Mouse (Mus musculus) limb, embryonic 15.5 days (tissue): ENCODE measurements around the gene Pigf. TPM values are rescaled to one million over a fixed set of nuclear protein-coding genes. Genes with fewer than 3 reads are reported as not detected.

ENCODE experiments used
- ATAC-seq: fragments of 200-750 bp; cut with Nextera tagmentation; 2 replicates; pipeline ENCODE4 v1.8.0; 2017; ENCODE audit warnings: low read depth, moderate TSS enrichment; ENCODE audit not compliant: insufficient number of reproducible peaks, low FRiP score, low TSS enrichment
- H3K27ac ChIP-seq: fragments of 300-500 bp; sonication (generic); 2 replicates; pipeline ENCODE4 v1.5.1; 2015; ENCODE audit warnings: moderate library complexity, mild to moderate bottlenecking, inconsistent platforms
- H3K27me3 ChIP-seq: fragments of 300-500 bp; sonication (generic); 2 replicates; pipeline ENCODE4 v1.6.1; 2015; ENCODE audit warnings: inconsistent platforms
- H3K36me3 ChIP-seq: fragments of 300-500 bp; sonication (generic); 2 replicates; pipeline ENCODE4 v1.6.1; 2015; ENCODE audit warnings: inconsistent platforms
- H3K4me1 ChIP-seq: fragments of 300-500 bp; sonication (generic); 2 replicates; pipeline ENCODE4 v1.6.1; 2015; ENCODE audit warnings: inconsistent platforms
- H3K4me2 ChIP-seq: fragments of 300-500 bp; sonication (generic); 2 replicates; pipeline ENCODE4 v1.6.1; 2015; ENCODE audit warnings: mild to moderate bottlenecking, inconsistent platforms
- H3K4me3 ChIP-seq: fragments of 300-500 bp; sonication (generic); 2 replicates; pipeline ENCODE4 v1.5.1; 2015; ENCODE audit warnings: mild to moderate bottlenecking, inconsistent platforms
- H3K9ac ChIP-seq: fragments of 300-500 bp; sonication (generic); 2 replicates; pipeline ENCODE4 v1.6.1; 2015; ENCODE audit warnings: inconsistent platforms
- H3K9me3 ChIP-seq: fragments of 300-500 bp; sonication (generic); 2 replicates; pipeline ENCODE4 v1.6.1; 2016; ENCODE audit warnings: inconsistent platforms
- WGBS: fragments of 180-500 bp; shearing (Covaris S2); methylation state at CpG from one replicate; pipeline ENCODE4 v1.1.7; 2015; 5-methylcytosine and 5-hydroxymethylcytosine counted together
- polyA plus RNA-seq: library from polyadenylated mRNA; unstranded; fragments of >200 nt; fragmentation: Nextera tagmentation; extraction: Ambion mirVana; gene quantifications from 2 replicates; pipeline ENCODE4 v1.2.1, GENCODE M21; 2015

Pigf gene
- polyA plus RNA-seq, 1 experiment from 2014 or later: 30.4 TPM

DNA sequence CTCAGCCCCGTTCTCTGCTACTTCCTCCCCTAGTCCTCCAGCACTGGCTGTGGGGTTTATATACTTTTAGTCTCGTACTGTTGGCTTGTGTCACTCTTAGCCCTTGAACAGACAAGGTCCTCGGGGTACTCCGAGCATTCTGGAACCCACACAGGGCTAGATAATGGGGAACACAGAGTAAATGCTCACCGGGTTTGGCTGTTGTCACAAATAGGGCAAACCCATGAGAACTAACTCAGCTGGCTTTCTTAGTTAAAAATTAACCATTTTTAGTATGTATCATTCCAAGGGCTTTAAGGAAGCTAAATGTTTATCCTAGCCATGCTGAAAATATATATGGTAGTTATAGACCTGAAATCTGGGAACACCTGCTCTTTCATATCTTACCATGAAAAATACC is 5.5 kb downstream of the Pigf start:
- no peak overlapping the region for H3K4me3 ChIP-seq
- no peak overlapping the region for H3K27ac ChIP-seq
- no peak overlapping the region for H3K4me2 ChIP-seq
- H3K36me3 ChIP-seq: peaks cover 5% of the 10 kb centered on the region; the same call in 1 of the 2 replicates
- H3K27me3 ChIP-seq: no peaks in the 10 kb centered on the region
- H3K9me3 ChIP-seq: no peaks in the 10 kb centered on the region
- peaks cover 4% of the 10 kb centered on the region; the same call in 1 of the 2 replicates for H3K4me1 ChIP-seq
- ATAC-seq: no peak
- WGBS: 88% methylated on average over 5 of the region's 5 CpGs
- no peak overlapping the region for H3K9ac ChIP-seq

DNA sequence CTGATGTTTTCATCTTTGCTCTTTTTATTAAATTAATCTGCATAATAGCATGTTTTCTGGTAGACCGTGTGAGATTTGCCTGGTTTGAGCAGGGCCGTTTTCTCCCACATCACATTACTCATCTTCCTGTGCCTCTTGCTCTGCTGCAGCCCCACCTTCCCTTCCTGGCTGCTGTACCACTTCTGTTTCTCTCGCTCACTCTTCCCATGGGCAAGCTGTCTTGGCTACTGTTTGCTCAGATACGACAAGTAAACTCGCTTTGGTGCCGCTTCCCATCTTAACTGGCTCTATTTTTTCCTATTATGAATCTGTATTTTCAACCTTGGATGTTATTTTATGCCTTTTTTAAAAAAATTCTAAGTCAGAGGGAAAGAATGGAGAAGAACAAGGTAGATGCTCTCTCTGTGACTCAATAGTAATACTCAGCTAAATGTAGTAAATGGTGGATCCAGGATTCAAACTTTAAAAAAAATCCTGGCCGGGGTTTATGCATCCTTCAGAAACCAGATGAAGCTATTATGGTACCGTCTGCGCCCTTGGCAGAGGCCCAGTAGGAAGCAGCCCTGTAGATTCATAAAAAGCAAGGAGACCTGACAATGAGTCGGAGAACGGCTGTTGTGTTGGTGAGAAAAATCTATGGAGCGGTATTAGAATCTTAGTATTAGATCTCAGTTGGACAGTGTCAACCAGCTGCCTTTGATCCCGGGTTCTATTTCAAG is 13.7 kb downstream of the Pigf start:
- 75% methylated on average over 13 of the region's 13 CpGs for WGBS
- Histone ChIP-seq H3K27ac (no peak overlapping the region), H3K4me1 (no peaks in the 10 kb centered on the region), H3K27me3 (no peaks in the 10 kb centered on the region), H3K9me3 (no peaks in the 10 kb centered on the region), H3K4me3 (no peak overlapping the region), H3K36me3 (peaks cover 9% of the 10 kb centered on the region; the same call in 1 of the 2 replicates), H3K9ac (no peak overlapping the region), H3K4me2 (no peak overlapping the region)
- ATAC-seq: no peak

DNA sequence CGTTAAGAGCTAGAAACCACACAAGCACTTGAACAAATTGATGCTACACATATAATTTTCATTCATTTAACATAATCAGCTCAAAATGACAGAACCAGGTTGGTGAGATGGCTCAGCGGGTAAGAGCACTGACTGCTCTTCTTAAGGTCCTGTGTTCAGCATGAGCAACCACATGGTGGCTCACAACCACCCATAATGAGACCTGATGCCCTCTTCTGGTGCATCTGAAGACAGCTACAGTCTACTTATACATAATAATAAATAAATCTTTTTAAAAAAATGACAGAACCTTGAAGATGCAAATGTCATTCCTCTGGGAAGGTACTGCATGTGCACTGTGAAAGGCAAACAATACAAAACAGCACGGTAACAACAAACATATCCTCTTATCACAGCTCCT is 16.3 kb downstream of the Pigf start:
- peaks cover 11% of the 10 kb centered on the region; the same call in 1 of the 2 replicates for H3K36me3 ChIP-seq
- H3K27me3 ChIP-seq: no peaks in the 10 kb centered on the region
- no peaks in the 10 kb centered on the region for H3K9me3 ChIP-seq
- H3K4me2 ChIP-seq: no peak overlapping the region
- H3K4me3 ChIP-seq: no peak overlapping the region
- H3K4me1 ChIP-seq: no peaks in the 10 kb centered on the region
- no peak overlapping the region for H3K27ac ChIP-seq
- no peak overlapping the region for H3K9ac ChIP-seq
- no peak for ATAC-seq
- WGBS: 92% methylated on average over 3 of the region's 3 CpGs

DNA sequence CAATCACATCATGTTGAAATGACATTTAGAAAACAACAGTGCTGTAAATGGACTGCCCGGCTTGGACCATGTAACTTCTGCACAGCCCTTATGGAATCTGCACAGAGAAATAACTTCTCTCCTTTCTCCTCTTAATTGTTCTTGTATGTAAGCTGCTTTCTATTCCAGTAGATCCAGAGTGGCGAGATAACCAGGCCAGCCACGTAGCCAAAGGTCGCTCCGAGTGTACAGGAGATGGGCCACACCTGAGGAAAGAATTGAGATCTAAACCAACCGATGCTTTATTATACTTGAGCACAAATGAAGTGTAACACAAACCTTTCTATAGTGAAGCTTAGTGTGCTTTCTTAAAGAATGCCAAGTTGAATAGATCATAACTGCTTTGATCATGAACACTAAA is 27.9 kb downstream of the Pigf start:
- WGBS: 90% methylated on average over 6 of the region's 6 CpGs
- no peak for ATAC-seq
- H3K9ac ChIP-seq: no peak overlapping the region

DNA sequence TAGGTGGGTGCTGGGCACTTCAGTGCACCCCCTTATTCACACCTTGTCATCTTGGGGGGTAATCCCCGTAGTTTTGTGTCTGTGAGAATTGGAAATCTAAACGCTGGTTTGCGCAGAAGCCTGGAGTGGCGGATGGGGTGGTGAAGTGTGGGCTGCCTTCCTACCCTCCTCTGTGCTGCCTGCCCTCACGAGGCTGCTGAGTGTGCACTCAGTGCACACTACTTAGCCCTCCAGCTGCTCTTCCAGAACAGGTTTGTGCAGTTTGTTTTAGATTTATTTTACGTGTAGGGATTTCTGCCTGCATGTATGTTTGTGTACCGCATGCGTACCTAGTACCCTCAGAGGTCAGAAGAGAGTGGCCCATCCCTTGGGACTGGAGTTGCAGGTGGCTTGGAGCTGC is 33.9 kb downstream of the Pigf start:
- 73% methylated on average over 8 of the region's 8 CpGs for WGBS
- H3K27me3 ChIP-seq: no peaks in the 10 kb centered on the region

More for the DNA sequence above, 27.9 kb downstream of the Pigf start:
- H3K36me3 ChIP-seq: peaks cover 29% of the 10 kb centered on the region
- H3K4me1 ChIP-seq: no peaks in the 10 kb centered on the region
- no peak overlapping the region for H3K4me2 ChIP-seq
- no peaks in the 10 kb centered on the region for H3K9me3 ChIP-seq
- no peaks in the 10 kb centered on the region for H3K27me3 ChIP-seq
- no peak overlapping the region for H3K27ac ChIP-seq
- H3K4me3 ChIP-seq: no peak overlapping the region

DNA sequence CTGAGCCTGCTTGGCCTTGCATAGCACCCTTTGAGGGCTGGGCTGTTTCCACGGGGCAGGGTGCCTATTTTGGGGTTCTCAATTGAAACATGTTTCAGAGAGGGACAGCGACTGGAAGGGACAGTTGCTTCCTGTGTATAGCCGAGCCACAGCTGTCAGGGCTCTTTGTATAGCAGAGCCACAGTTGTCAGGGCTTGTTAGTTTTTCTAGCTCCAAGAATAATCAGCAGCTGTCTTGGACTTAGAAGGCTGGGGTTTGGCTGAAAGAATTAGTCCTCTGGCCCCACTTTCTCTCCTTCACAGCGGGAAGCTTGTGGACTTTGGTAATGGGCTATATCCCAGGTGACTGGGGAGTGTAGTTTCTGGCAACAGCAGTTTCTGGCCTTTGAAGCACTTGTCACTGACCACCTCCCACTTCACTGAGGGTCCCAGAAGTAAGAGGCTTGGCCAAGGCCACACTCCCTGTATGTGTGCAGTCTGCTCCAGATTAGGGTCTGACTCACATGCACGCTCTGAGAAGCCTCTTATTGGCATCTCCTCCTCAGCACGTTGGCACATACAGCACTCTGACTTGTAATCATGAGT is 36.5 kb downstream of the Pigf start:
- Histone ChIP-seq H3K9ac (no peak overlapping the region), H3K4me3 (no peak overlapping the region), H3K4me1 (peaks cover 20% of the 10 kb centered on the region), H3K36me3 (peaks cover 3% of the 10 kb centered on the region), H3K27ac (peak overlapping the region; percentile 12; the same call in 1 of the 2 replicates), H3K27me3 (no peaks in the 10 kb centered on the region), H3K4me2 (no peak overlapping the region), H3K9me3 (no peaks in the 10 kb centered on the region)
- WGBS: 63% methylated on average over 6 of the region's 6 CpGs
- ATAC-seq: 0 out of 2 replicates have a peak, but pooled peaks have one; percentile 16

More for the DNA sequence above, 33.9 kb downstream of the Pigf start:
- peaks cover 5% of the 10 kb centered on the region; the same call in 1 of the 2 replicates for H3K36me3 ChIP-seq
- H3K4me2 ChIP-seq: no peak overlapping the region
- 0 out of 2 replicates have a peak overlapping the region, but pooled peaks have one; percentile 17 for H3K27ac ChIP-seq
- H3K9ac ChIP-seq: no peak overlapping the region
- H3K4me1 ChIP-seq: peaks cover 20% of the 10 kb centered on the region
- no peaks in the 10 kb centered on the region for H3K9me3 ChIP-seq
- H3K4me3 ChIP-seq: no peak overlapping the region
- ATAC-seq: no peak

DNA sequence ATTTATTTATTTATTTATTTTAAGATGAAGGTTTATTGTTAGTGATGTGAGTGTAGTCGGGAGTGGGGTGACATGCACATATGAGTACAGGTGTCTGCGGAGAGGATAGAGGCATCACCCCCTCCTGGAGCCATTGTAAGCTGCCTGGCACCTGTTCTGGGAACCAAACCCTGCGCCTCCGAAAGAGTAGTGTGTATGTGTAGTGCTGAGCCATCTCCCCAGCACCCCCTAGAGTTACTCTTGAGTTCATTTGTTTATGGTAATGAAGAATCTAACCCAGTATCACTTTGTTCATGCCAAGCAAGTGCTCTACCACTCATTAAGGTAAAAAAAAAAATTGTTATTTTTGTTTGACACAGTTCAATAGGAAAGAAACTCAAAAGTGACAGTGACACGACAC is 37.0 kb downstream of the Pigf start:
- H3K36me3 ChIP-seq: peaks cover 7% of the 10 kb centered on the region
- no peak overlapping the region for H3K4me2 ChIP-seq
- WGBS: 86% methylated on average over 5 of the region's 5 CpGs
- H3K27me3 ChIP-seq: no peaks in the 10 kb centered on the region
- H3K9ac ChIP-seq: no peak overlapping the region
- H3K4me3 ChIP-seq: no peak overlapping the region
- H3K27ac ChIP-seq: no peak overlapping the region
- no peaks in the 10 kb centered on the region for H3K9me3 ChIP-seq
- H3K4me1 ChIP-seq: peaks cover 20% of the 10 kb centered on the region
- no peak; the same call in 1 of the 2 replicates for ATAC-seq

DNA sequence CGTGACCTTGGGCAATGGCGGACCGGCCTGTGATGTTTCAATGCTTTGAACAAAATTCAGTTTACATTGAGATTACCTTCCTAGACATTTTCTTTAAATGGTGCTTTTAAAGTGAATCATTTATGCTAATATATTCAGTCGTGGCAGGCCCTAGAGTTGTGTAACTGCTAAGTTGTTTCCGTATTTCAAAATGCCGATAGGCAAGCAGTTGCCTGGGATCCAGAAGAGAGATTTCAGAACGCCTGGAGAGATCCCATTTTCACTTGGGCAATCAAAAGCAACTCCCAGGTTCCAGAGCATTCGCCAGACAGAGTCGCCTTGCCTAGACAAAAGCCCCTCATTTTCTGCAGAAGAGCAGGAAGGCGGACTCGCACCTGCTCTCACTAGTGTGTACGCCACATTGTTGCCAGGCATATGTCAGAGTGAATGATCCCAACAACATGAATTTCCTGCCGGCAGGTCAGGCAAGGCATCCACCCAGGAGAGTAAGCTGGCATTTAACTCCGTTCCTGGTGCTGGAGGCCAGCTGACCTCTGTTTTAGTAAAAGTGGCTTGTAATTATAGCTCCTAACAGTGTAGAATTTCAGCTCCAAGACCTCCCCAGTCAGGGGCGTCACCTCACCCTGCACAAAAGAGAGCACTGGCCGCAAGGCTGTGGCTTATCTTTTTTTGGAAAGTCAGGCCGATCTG is 38.6 kb downstream of the Pigf start:
- peak; percentile 30 for ATAC-seq
- peaks cover 21% of the 10 kb centered on the region for H3K36me3 ChIP-seq
- H3K4me2 ChIP-seq: no peak overlapping the region
- H3K4me1 ChIP-seq: peaks cover 20% of the 10 kb centered on the region
- 0 out of 2 replicates have a peak overlapping the region, but pooled peaks have one; percentile 13 for H3K27ac ChIP-seq
- H3K9ac ChIP-seq: no peak overlapping the region
- no peak overlapping the region for H3K4me3 ChIP-seq
- no peaks in the 10 kb centered on the region for H3K9me3 ChIP-seq
- 54% methylated on average over 17 of the region's 17 CpGs for WGBS
- H3K27me3 ChIP-seq: no peaks in the 10 kb centered on the region

DNA sequence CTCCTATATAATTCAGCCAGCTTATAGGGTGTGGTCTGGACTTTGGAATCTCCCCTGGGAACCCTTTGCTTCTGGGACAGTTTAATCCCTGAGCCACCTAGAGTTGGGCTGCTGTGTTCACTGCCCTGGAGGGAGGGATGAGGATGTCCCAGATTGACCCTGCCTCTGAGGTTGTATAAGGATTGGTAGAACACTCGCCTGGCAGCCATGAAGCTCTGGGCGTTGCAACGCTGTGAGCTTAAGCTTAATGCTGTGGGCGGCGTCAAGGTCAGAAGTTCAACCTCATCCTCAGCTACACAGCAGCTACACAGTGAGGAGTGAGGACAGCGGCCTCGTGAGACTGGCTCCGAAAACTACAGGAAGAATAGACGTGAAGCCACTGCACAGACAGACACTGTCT is 42.7 kb downstream of the Pigf start:
- no peak overlapping the region for H3K4me3 ChIP-seq
- no peak overlapping the region for H3K9ac ChIP-seq
- no peaks in the 10 kb centered on the region for H3K27me3 ChIP-seq
- H3K36me3 ChIP-seq: peaks cover 43% of the 10 kb centered on the region
- no peak for ATAC-seq
- 0 out of 2 replicates have a peak, but pooled peaks cover 8% of the 10 kb centered on the region for H3K4me1 ChIP-seq
- no peak overlapping the region for H3K4me2 ChIP-seq
- H3K27ac ChIP-seq: no peak overlapping the region
- 70% methylated on average over 9 of the region's 9 CpGs for WGBS
- H3K9me3 ChIP-seq: no peaks in the 10 kb centered on the region

DNA sequence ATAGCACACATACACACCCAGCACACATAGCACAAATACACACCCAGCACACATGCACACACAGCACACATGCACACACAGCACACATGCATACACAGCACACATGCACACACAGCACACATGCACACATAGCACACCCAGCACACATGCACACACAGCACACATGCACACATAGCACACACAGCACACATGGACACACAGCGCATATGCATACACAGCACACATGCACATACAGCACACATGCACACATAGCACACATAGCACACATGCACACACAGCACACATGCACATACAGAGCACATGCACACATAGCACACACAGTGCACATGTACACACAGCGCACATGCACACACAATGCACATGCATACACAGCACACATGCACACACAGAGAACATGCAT is 43.5 kb downstream of the Pigf start:
- Histone ChIP-seq H3K36me3 (peaks cover 43% of the 10 kb centered on the region), H3K9me3 (no peaks in the 10 kb centered on the region), H3K27ac (no peak overlapping the region), H3K9ac (no peak overlapping the region), H3K4me3 (no peak overlapping the region), H3K27me3 (no peaks in the 10 kb centered on the region), H3K4me2 (no peak overlapping the region), H3K4me1 (0 out of 2 replicates have a peak, but pooled peaks cover 2% of the 10 kb centered on the region)
- no peak for ATAC-seq
- 94% methylated on average over 2 of the region's 2 CpGs for WGBS

DNA sequence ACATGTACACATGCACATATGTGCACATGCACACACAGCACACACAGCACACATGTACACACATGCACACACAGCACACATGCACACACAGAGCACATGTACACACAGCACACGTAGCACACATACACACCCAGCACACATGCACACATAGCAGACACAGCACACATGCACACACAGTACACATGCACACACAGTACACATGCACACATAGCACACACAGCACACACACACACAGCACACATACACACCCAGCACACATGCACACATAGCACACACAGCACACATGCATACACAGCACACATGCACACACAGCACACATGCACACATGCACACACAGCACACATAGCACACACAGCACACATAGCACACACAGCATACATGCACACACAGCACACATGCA is 44.0 kb downstream of the Pigf start:
- H3K9me3 ChIP-seq: no peaks in the 10 kb centered on the region
- H3K27ac ChIP-seq: no peak overlapping the region
- H3K4me1 ChIP-seq: no peaks in the 10 kb centered on the region
- H3K27me3 ChIP-seq: no peaks in the 10 kb centered on the region
- WGBS: 96% methylated on average over 1 of the region's 1 CpGs
- H3K4me3 ChIP-seq: no peak overlapping the region
- H3K36me3 ChIP-seq: peaks cover 47% of the 10 kb centered on the region
- H3K4me2 ChIP-seq: no peak overlapping the region
- H3K9ac ChIP-seq: no peak overlapping the region
- no peak for ATAC-seq

DNA sequence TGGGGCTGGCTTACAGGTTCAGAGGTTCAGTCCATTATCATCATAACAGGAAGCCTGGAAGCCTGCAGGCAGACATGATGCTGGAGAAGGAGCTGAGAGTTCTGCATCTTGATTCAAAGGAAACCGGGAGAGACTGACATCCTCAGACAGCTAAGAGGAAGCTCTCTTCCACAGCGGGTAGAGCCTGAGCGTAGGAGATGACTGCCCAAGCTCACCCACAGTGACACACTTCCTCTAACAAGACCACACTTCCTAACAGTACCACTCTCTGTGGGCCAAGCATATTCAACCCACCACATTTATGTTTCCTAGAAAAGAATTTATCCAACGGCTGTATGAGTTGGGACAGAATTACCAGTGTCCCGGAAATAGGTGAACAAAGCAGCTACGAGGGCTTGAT is 46.7 kb downstream of the Pigf start:
- H3K9me3 ChIP-seq: no peaks in the 10 kb centered on the region
- WGBS: 90% methylated on average over 6 of the region's 6 CpGs

More for the DNA sequence above, 46.7 kb downstream of the Pigf start:
- Histone ChIP-seq H3K4me2 (no peak overlapping the region), H3K27me3 (no peaks in the 10 kb centered on the region), H3K4me1 (no peaks in the 10 kb centered on the region), H3K36me3 (peaks cover 64% of the 10 kb centered on the region), H3K9ac (no peak overlapping the region), H3K4me3 (no peak overlapping the region), H3K27ac (no peak overlapping the region)
- ATAC-seq: no peak
